In genomic region chr15:103301046-103301445, GRCm38 (mm10) we compare ENCODE assay signal across 10 mouse cellular contexts. TPM values are rescaled to one million over a fixed set of nuclear protein-coding genes. Genes with fewer than 3 reads are reported as not detected.
DNase-seq lines count a peak whose midpoint lies in the region; ATAC-seq lines count a peak whose summit lies in the region.
"Had no signal": no experiment of that assay in that cellular context is flagged by ENCODE, and none has a peak within 500 bp of the region (broad histone marks: within the 10 kb centered on the region; RNA-seq: fewer than 3 reads in every experiment).

No protein-coding gene starts in this region.

- H3K27ac ChIP-seq in lung, embryonic 16.5 days (ENCODE audit: low read length) = peak overlapping the region; percentile 93
- H3K27ac ChIP-seq in forebrain, embryonic 14.5 days (ENCODE audit: low read depth, low read length) = peak overlapping the region; percentile 99
- peak overlapping the region; percentile 81 for H3K27ac ChIP-seq in liver, embryonic 11.5 days (ENCODE audit: low read depth, low read length)
- H3K27ac ChIP-seq: liver, embryonic 15.5 days had no signal

- peak overlapping the region; percentile 27 for H3K9ac ChIP-seq in lung, embryonic 16.5 days (ENCODE audit: low read length)
- peak overlapping the region; percentile 64; the same call in 1 of the 2 replicates for H3K9ac ChIP-seq in forebrain, embryonic 14.5 days (ENCODE audit: low read length)
- H3K9ac ChIP-seq in liver, embryonic 11.5 days (ENCODE audit: low read depth, low read length) = no peak overlapping the region
- H3K9ac ChIP-seq: liver, embryonic 15.5 days had no signal

- H3K36me3 ChIP-seq in lung, embryonic 16.5 days (ENCODE audit: control insufficient read depth, insufficient read depth, low read length) = peaks cover 3% of the 10 kb centered on the region
- peaks cover 15% of the 10 kb centered on the region for H3K36me3 ChIP-seq in forebrain, embryonic 14.5 days (ENCODE audit: control insufficient read depth, insufficient read depth, low read length)
- H3K36me3 ChIP-seq in liver, embryonic 11.5 days (ENCODE audit: control insufficient read depth, insufficient read depth, low read length) = peaks cover 24% of the 10 kb centered on the region

- no peaks in the 10 kb centered on the region for H3K27me3 ChIP-seq in lung, embryonic 16.5 days (ENCODE audit: control insufficient read depth, insufficient read depth, low read depth, low read length)
- H3K27me3 ChIP-seq in forebrain, embryonic 14.5 days (replicated peaks; ENCODE audit: control insufficient read depth, insufficient read depth, low read length) = no peaks in the 10 kb centered on the region
- H3K27me3 ChIP-seq in liver, embryonic 11.5 days (replicated peaks; ENCODE audit: control insufficient read depth, insufficient read depth, low read length) = peaks cover 3% of the 10 kb centered on the region

- no peak overlapping the region for H3K4me3 ChIP-seq in lung, embryonic 16.5 days (ENCODE audit: low read length)
- H3K4me3 ChIP-seq in forebrain, embryonic 14.5 days (ENCODE audit: low read depth, low read length) = no peak overlapping the region
- H3K4me3 ChIP-seq in liver, embryonic 11.5 days (ENCODE audit: low read depth, low read length) = no peak overlapping the region
- H3K4me3 ChIP-seq: liver, embryonic 15.5 days had no signal

- DNase-seq in lung, adult 18-20 months = no peak
- no peak for DNase-seq in forebrain, embryonic 14.5 days (ENCODE audit: low spot score)
- DNase-seq in liver, embryonic 11.5 days (ENCODE audit: low spot score) = no peak
- peak; percentile 58 for DNase-seq in yolk sac, embryonic 10.5 days (ENCODE audit: low spot score)
- DNase-seq in frontal cortex, postnatal 14 days (ENCODE audit: low spot score in 2 of 2) = no peak
- no peak for DNase-seq in layer of hippocampus, postnatal 36 days
- DNase-seq in layer of hippocampus, adult 9-11 months = no peak
- DNase-seq: spleen, adult 18-20 months had no signal

- H3K4me2 ChIP-seq in lung, embryonic 16.5 days (ENCODE audit: low read depth, low read length) = no peak overlapping the region
- H3K4me2 ChIP-seq in forebrain, embryonic 14.5 days (ENCODE audit: low read length) = peak overlapping the region; percentile 57; the same call in 1 of the 2 replicates
- no peak overlapping the region for H3K4me2 ChIP-seq in liver, embryonic 11.5 days
- H3K4me2 ChIP-seq: liver, embryonic 15.5 days had no signal

- no peak for ATAC-seq in lung, embryonic 16.5 days (ENCODE audit: low read depth)
- ATAC-seq in forebrain, embryonic 14.5 days = no peak
- ATAC-seq in liver, embryonic 11.5 days (replicated peaks; ENCODE audit: low FRiP score) = no peak

- WGBS in lung, embryonic 16.5 days = 38% methylated on average over 2 of the region's 2 CpGs
- 8% methylated on average over 2 of the region's 2 CpGs for WGBS in forebrain, embryonic 14.5 days
- WGBS in liver, embryonic 11.5 days = 44% methylated on average over 2 of the region's 2 CpGs

- H3K4me1 ChIP-seq in lung, embryonic 16.5 days (replicated peaks; ENCODE audit: control insufficient read depth, insufficient read depth, low read length) = peaks cover 71% of the 10 kb centered on the region
- peaks cover 81% of the 10 kb centered on the region for H3K4me1 ChIP-seq in forebrain, embryonic 14.5 days (ENCODE audit: control insufficient read depth, insufficient read depth, low read length)
- H3K4me1 ChIP-seq in liver, embryonic 11.5 days (replicated peaks; ENCODE audit: control insufficient read depth, insufficient read depth, low read length) = peaks cover 52% of the 10 kb centered on the region

- H3K9me3 ChIP-seq in lung, embryonic 16.5 days (ENCODE audit: control insufficient read depth, low read length) = no peaks in the 10 kb centered on the region
- no peaks in the 10 kb centered on the region for H3K9me3 ChIP-seq in forebrain, embryonic 14.5 days (replicated peaks; ENCODE audit: control insufficient read depth, low read length)
- no peaks in the 10 kb centered on the region for H3K9me3 ChIP-seq in liver, embryonic 11.5 days (ENCODE audit: control insufficient read depth, low read length)
- H3K9me3 ChIP-seq: liver, embryonic 15.5 days had no signal

RNA-seq across cellular contexts. Expression of gene Gpr84, which starts 9.4 kb away (rescaled TPM):
- 0.44 TPM in 1 of 2 replicates, not detected in the other for polyA plus RNA-seq in lung, embryonic 16.5 days (2015; fragmentation: Nextera tagmentation; extraction: Ambion mirVana)
- 0.39 and 0.47 TPM in 2 replicates for polyA plus RNA-seq in forebrain, embryonic 14.5 days (2014; fragmentation: Nextera tagmentation; extraction: Ambion mirVana)
- 0.49 and 0.78 TPM in 2 replicates for polyA plus RNA-seq in liver, embryonic 11.5 days (2014; fragmentation: Nextera tagmentation; extraction: Ambion mirVana)
- total RNA-seq in layer of hippocampus, postnatal 36 days (2021) = under 1 TPM; 0.25 to 0.66 TPM

RNA-seq across cellular contexts. Expression of gene Copz1, which starts 28.5 kb away (rescaled TPM):
- polyA plus RNA-seq in lung, embryonic 16.5 days (2015; fragmentation: Nextera tagmentation; extraction: Ambion mirVana) = 282 and 290 TPM in 2 replicates
- 261 and 271 TPM in 2 replicates for polyA plus RNA-seq in forebrain, embryonic 14.5 days (2014; fragmentation: Nextera tagmentation; extraction: Ambion mirVana)
- polyA plus RNA-seq in liver, embryonic 11.5 days (2014; fragmentation: Nextera tagmentation; extraction: Ambion mirVana) = 298 and 328 TPM in 2 replicates
- total RNA-seq in layer of hippocampus, postnatal 36 days (2021) = 100 to 1,000 TPM in 1 of 2 experiments, 10 to 100 TPM in 1; 93.2 to 103 TPM

RNA-seq across cellular contexts. Expression of gene Zfp385a, which starts 38.8 kb away (rescaled TPM):
- polyA plus RNA-seq in lung, embryonic 16.5 days (2015; fragmentation: Nextera tagmentation; extraction: Ambion mirVana) = 7.6 and 8.6 TPM in 2 replicates
- polyA plus RNA-seq in forebrain, embryonic 14.5 days (2014; fragmentation: Nextera tagmentation; extraction: Ambion mirVana) = 11.7 and 13.9 TPM in 2 replicates
- polyA plus RNA-seq in liver, embryonic 11.5 days (2014; fragmentation: Nextera tagmentation; extraction: Ambion mirVana) = 23.2 and 24.8 TPM in 2 replicates
- total RNA-seq in layer of hippocampus, postnatal 36 days (2021) = 10 to 100 TPM; 38.7 to 39.7 TPM

RNA-seq across cellular contexts. Expression of gene Nfe2, which starts 42.8 kb away (rescaled TPM):
- 4.3 and 6.9 TPM in 2 replicates for polyA plus RNA-seq in lung, embryonic 16.5 days (2015; fragmentation: Nextera tagmentation; extraction: Ambion mirVana)
- polyA plus RNA-seq in forebrain, embryonic 14.5 days (2014; fragmentation: Nextera tagmentation; extraction: Ambion mirVana) = 0.42 and 1.1 TPM in 2 replicates
- polyA plus RNA-seq in liver, embryonic 11.5 days (2014; fragmentation: Nextera tagmentation; extraction: Ambion mirVana) = 94.1 and 108 TPM in 2 replicates
- under 1 TPM in 1 of 2 experiments, not detected in 1; 0.23 TPM for total RNA-seq in layer of hippocampus, postnatal 36 days (2021)
